8 mouse cellular contexts compared by ENCODE assay signal in genomic region chr4:46489028-46489925, GRCm38 (mm10). TPM values are rescaled to one million over a fixed set of nuclear protein-coding genes. Genes with fewer than 3 reads are reported as not detected.
DNase-seq lines count a peak whose midpoint lies in the region; ATAC-seq and TF ChIP-seq lines count a peak whose summit lies in the region.

Gene Nans, plus strand, starts transcription at chr4:46489248.

- peaks cover 2% of the 10 kb centered on the region for H3K4me1 ChIP-seq in ES-Bruce4 (ENCODE audit: control insufficient read depth, insufficient read depth, low read length)
- peaks cover 14% of the 10 kb centered on the region for H3K4me1 ChIP-seq in forebrain, embryonic 13.5 days
- H3K4me1 ChIP-seq in liver, postnatal 0 days (ENCODE audit: insufficient read depth) = peaks cover 26% of the 10 kb centered on the region
- H3K4me1 ChIP-seq in neural tube, embryonic 14.5 days (ENCODE audit: control insufficient read depth, insufficient read depth, low read length) = no peaks in the 10 kb centered on the region

- peak within 1 kb of the TSS; percentile 73 for H3K9ac ChIP-seq in ES-Bruce4 (ENCODE audit: low read depth, poor library complexity, severe bottlenecking)
- H3K9ac ChIP-seq in forebrain, embryonic 13.5 days = peak within 1 kb of the TSS; percentile 84
- peak within 1 kb of the TSS; percentile 88 for H3K9ac ChIP-seq in liver, postnatal 0 days (replicated peaks)
- peak within 1 kb of the TSS; percentile 74 for H3K9ac ChIP-seq in neural tube, embryonic 14.5 days (replicated peaks; ENCODE audit: low read depth, low read length)

- peak; percentile 97 for ATAC-seq in cerebellum, adult (ENCODE audit: insufficient number of reproducible peaks, low FRiP score, low TSS enrichment)
- peak; percentile 100 for ATAC-seq in forebrain, embryonic 13.5 days
- ATAC-seq in liver, postnatal 0 days = peak; percentile 98
- ATAC-seq in neural tube, embryonic 14.5 days (ENCODE audit: low read depth) = peak; percentile 99

- no peak for TF ChIP-seq EP300 in ES-Bruce4 (IDR thresholded peaks at IDR 0.05; ENCODE audit: insufficient read depth, low read depth, low read length)
- no peak for TF ChIP-seq EP300 in liver, postnatal 0 days (IDR thresholded peaks at IDR 0.05; ENCODE audit: low read depth)

- peak within 1 kb of the TSS; percentile 77 for H3K4me2 ChIP-seq in forebrain, embryonic 13.5 days
- H3K4me2 ChIP-seq in liver, postnatal 0 days (ENCODE audit: low read depth, low read length) = peak within 1 kb of the TSS; percentile 95
- H3K4me2 ChIP-seq in neural tube, embryonic 14.5 days (ENCODE audit: low read depth, low read length) = peak within 1 kb of the TSS; percentile 58

- no peaks in the 10 kb centered on the region for H3K9me3 ChIP-seq in ES-Bruce4 (replicated peaks; ENCODE audit: control insufficient read depth, insufficient read depth, low read length, poor library complexity, severe bottlenecking)
- H3K9me3 ChIP-seq in forebrain, embryonic 13.5 days (replicated peaks) = no peaks in the 10 kb centered on the region
- no peaks in the 10 kb centered on the region for H3K9me3 ChIP-seq in liver, postnatal 0 days (ENCODE audit: low read length)
- no peaks in the 10 kb centered on the region for H3K9me3 ChIP-seq in neural tube, embryonic 14.5 days (ENCODE audit: control insufficient read depth, low read length)

- peak within 1 kb of the TSS; percentile 96 for H3K4me3 ChIP-seq in ES-Bruce4 (ENCODE audit: low read depth, low read length)
- H3K4me3 ChIP-seq in forebrain, embryonic 13.5 days = peak within 1 kb of the TSS; percentile 78
- H3K4me3 ChIP-seq in liver, postnatal 0 days (ENCODE audit: low read depth, low read length) = peak within 1 kb of the TSS; percentile 90
- H3K4me3 ChIP-seq in neural tube, embryonic 14.5 days (ENCODE audit: low read depth, low read length) = peak within 1 kb of the TSS; percentile 77

- TF ChIP-seq POLR2A in ES-Bruce4 (IDR thresholded peaks at IDR 0.05; ENCODE audit: insufficient read depth, low read length) = peak; percentile 52

- H3K36me3 ChIP-seq in ES-Bruce4 (ENCODE audit: control insufficient read depth, insufficient read depth, low read length, poor library complexity, severe bottlenecking) = peaks cover 15% of the 10 kb centered on the region
- H3K36me3 ChIP-seq in forebrain, embryonic 13.5 days (ENCODE audit: poor library complexity, severe bottlenecking) = peaks cover 18% of the 10 kb centered on the region
- H3K36me3 ChIP-seq in liver, postnatal 0 days (replicated peaks; ENCODE audit: insufficient read depth, low read length) = peaks cover 19% of the 10 kb centered on the region
- H3K36me3 ChIP-seq in neural tube, embryonic 14.5 days (ENCODE audit: control insufficient read depth, insufficient read depth, low read length) = peaks cover 16% of the 10 kb centered on the region

- DNase-seq in heart, postnatal 10 days = peak; percentile 96 to 97
- peak; percentile 87 for DNase-seq in large intestine, adult 2 months (ENCODE audit: low read depth, low spot score)
- peak; percentile 96 for DNase-seq in liver, postnatal 0 days
- peak; percentile 96 for DNase-seq in testis, postnatal 10 days (ENCODE audit: low spot score)

- WGBS in forebrain, embryonic 13.5 days = under 1% methylated on average over 57 of the region's 58 CpGs
- WGBS in large intestine, adult 2 months = 2% methylated on average over 58 of the region's 58 CpGs
- WGBS in liver, postnatal 0 days (ENCODE audit: insufficient replicate concordance) = 1% methylated on average over 56 of the region's 58 CpGs
- WGBS in neural tube, embryonic 14.5 days = under 1% methylated on average over 58 of the region's 58 CpGs

- H3K27ac ChIP-seq in ES-Bruce4 (ENCODE audit: insufficient read depth, low read length) = peak within 1 kb of the TSS; percentile 40; the same call in 1 of the 2 replicates
- H3K27ac ChIP-seq in forebrain, embryonic 13.5 days = peak within 1 kb of the TSS; percentile 77
- H3K27ac ChIP-seq in liver, postnatal 0 days (ENCODE audit: low read depth) = peak within 1 kb of the TSS; percentile 66
- peak within 1 kb of the TSS; percentile 75 for H3K27ac ChIP-seq in neural tube, embryonic 14.5 days (ENCODE audit: low read depth, low read length)

- no peak for TF ChIP-seq CTCF in ES-Bruce4 (IDR thresholded peaks at IDR 0.05; ENCODE audit: low read depth, low read length)
- TF ChIP-seq CTCF in liver, postnatal 0 days (IDR thresholded peaks at IDR 0.05; ENCODE audit: low read depth) = no peak

- intact Hi-C loops in heart, postnatal 10 days (cut with DNase I) = no loop called here

- H3K27me3 ChIP-seq in ES-Bruce4 (ENCODE audit: control insufficient read depth, insufficient read depth, low read length, poor library complexity, severe bottlenecking) = no peaks in the 10 kb centered on the region
- H3K27me3 ChIP-seq in forebrain, embryonic 13.5 days = no peaks in the 10 kb centered on the region
- no peaks in the 10 kb centered on the region for H3K27me3 ChIP-seq in liver, postnatal 0 days (ENCODE audit: insufficient read depth, low read length)
- no peaks in the 10 kb centered on the region for H3K27me3 ChIP-seq in neural tube, embryonic 14.5 days (ENCODE audit: control insufficient read depth, insufficient read depth, low read length)

RNA-seq across cellular contexts. Expression of gene Nans, which starts in this region (rescaled TPM):
- 103 TPM in 2 replicates for polyA plus RNA-seq in ES-Bruce4 (2011; ENCODE audit: insufficient read depth, insufficient read length, low read depth, missing spikeins)
- polyA plus RNA-seq in forebrain, embryonic 13.5 days (2015; fragmentation: Nextera tagmentation; extraction: Ambion mirVana) = 71.0 and 74.0 TPM in 2 replicates
- 10 to 100 TPM; 30.6 to 34.5 TPM for total RNA-seq in heart, postnatal 10 days (2021)
- polyA plus RNA-seq in large intestine, adult 2 months (2012; rRNA removed) = 72.6 and 86.8 TPM in 2 replicates
- polyA plus RNA-seq in liver, postnatal 0 days (2015; fragmentation: Nextera tagmentation; extraction: Ambion mirVana) = 23.8 and 25.0 TPM in 2 replicates
- 60.4 and 65.1 TPM in 2 replicates for polyA plus RNA-seq in neural tube, embryonic 14.5 days (2014; fragmentation: Nextera tagmentation; extraction: Ambion mirVana)

Comparison
In these comparisons a context has a peak if more than half of its experiments do, and no peak if none do; other contexts are left out.
1. Peak in every context shown above with its lines: DNase-seq, ATAC-seq, H3K4me3 ChIP-seq and H3K27ac ChIP-seq.